Mouse (Mus musculus) liver, embryonic 12.5 days (tissue): ENCODE data around the gene Atp1a2. TPM values are rescaled to one million over a fixed set of nuclear protein-coding genes. Genes with fewer than 3 reads are reported as not detected.

Experiments used
- ATAC-seq: fragments of 200-750 bp; cut with Nextera tagmentation; 2 replicates; pipeline ENCODE4 v1.8.0; 2017; ENCODE audit warnings: moderate number of reproducible peaks, mild to moderate bottlenecking, moderate library complexity
- H3K27ac ChIP-seq: fragments of 300-500 bp; sonication (generic); 2 replicates; pipeline ENCODE4 v1.5.1; 2016; ENCODE audit warnings: mild to moderate bottlenecking
- H3K27me3 ChIP-seq: fragments of 300-500 bp; sonication (generic); replicated peaks from 2 replicates; pipeline ENCODE4 v1.6.1; 2016; ENCODE audit warnings: mild to moderate bottlenecking, moderate library complexity
- H3K36me3 ChIP-seq: fragments of 300-500 bp; sonication (generic); 2 replicates; pipeline ENCODE4 v1.6.1; 2016; ENCODE audit warnings: mild to moderate bottlenecking, moderate library complexity
- H3K4me1 ChIP-seq: fragments of 300-500 bp; sonication (generic); 2 replicates; pipeline ENCODE4 v1.6.1; 2016
- H3K4me2 ChIP-seq: fragments of 300-500 bp; sonication (generic); 2 replicates; pipeline ENCODE4 v1.6.1; 2016; ENCODE audit warnings: mild to moderate bottlenecking, moderate library complexity
- H3K4me3 ChIP-seq: fragments of 300-500 bp; sonication (generic); 2 replicates; pipeline ENCODE4 v1.5.1; 2016; ENCODE audit warnings: mild to moderate bottlenecking, moderate library complexity
- H3K9ac ChIP-seq: fragments of 300-500 bp; sonication (generic); 2 replicates; pipeline ENCODE4 v1.6.1; 2016; ENCODE audit warnings: mild to moderate bottlenecking, moderate library complexity
- H3K9me3 ChIP-seq: fragments of 300-500 bp; sonication (generic); replicated peaks from 2 replicates; pipeline ENCODE4 v1.6.1; 2016; ENCODE audit warnings: mild to moderate bottlenecking, moderate library complexity
- WGBS: fragments of 180-500 bp; shearing (Covaris S2); methylation state at CpG from one replicate; pipeline ENCODE4 v1.1.7; 2016; ENCODE audit not compliant: insufficient replicate concordance; 5-methylcytosine and 5-hydroxymethylcytosine counted together
- polyA plus RNA-seq: library from polyadenylated mRNA; unstranded; fragments of >200 nt; fragmentation: Nextera tagmentation; extraction: Ambion mirVana; gene quantifications from 2 replicates; pipeline ENCODE4 v1.2.1, GENCODE M21; 2016

Atp1a2 gene
- polyA plus RNA-seq, 1 experiment from 2014 or later: 0.24 TPM

GRCm38 (mm10) chr1:172296816-172297510 lies 901 bp downstream of the Atp1a2 start:
- 0 out of 2 replicates have a peak, but pooled peaks cover 4% of the 10 kb centered on the region for H3K4me1 ChIP-seq
- WGBS: 61% methylated on average over 6 of the region's 6 CpGs
- ATAC-seq: no peak
- H3K4me2 ChIP-seq: no peak overlapping the region
- H3K27ac ChIP-seq: no peak overlapping the region
- peaks cover 84% of the 10 kb centered on the region for H3K27me3 ChIP-seq
- H3K36me3 ChIP-seq: no peaks in the 10 kb centered on the region
- H3K9ac ChIP-seq: no peak overlapping the region
- no peaks in the 10 kb centered on the region for H3K9me3 ChIP-seq
- no peak overlapping the region for H3K4me3 ChIP-seq

- Histone ChIP-seq H3K4me3 (no peak overlapping the region), H3K27me3 (peaks cover 77% of the 10 kb centered on the region), H3K9ac (no peak overlapping the region), H3K36me3 (no peaks in the 10 kb centered on the region), H3K4me1 (0 out of 2 replicates have a peak, but pooled peaks cover 3% of the 10 kb centered on the region), H3K27ac (no peak overlapping the region), H3K4me2 (no peak overlapping the region), H3K9me3 (no peaks in the 10 kb centered on the region)
- 42% methylated on average over 4 of the region's 4 CpGs for WGBS
- no peak for ATAC-seq
These were observed 2.1 kb downstream of the Atp1a2 start for GRCm38 (mm10) chr1:172295751-172296197.

GRCm38 (mm10) chr1:172293449-172293848 lies 4.4 kb downstream of the Atp1a2 start:
- WGBS: 67% methylated on average over 11 of the region's 11 CpGs
- Histone ChIP-seq H3K27ac (no peak overlapping the region), H3K4me2 (no peak overlapping the region), H3K9me3 (no peaks in the 10 kb centered on the region), H3K4me1 (0 out of 2 replicates have a peak, but pooled peaks cover 6% of the 10 kb centered on the region), H3K36me3 (no peaks in the 10 kb centered on the region), H3K27me3 (peaks cover 63% of the 10 kb centered on the region), H3K4me3 (no peak overlapping the region), H3K9ac (no peak overlapping the region)
- no peak for ATAC-seq

GRCm38 (mm10) chr1:172292880-172293279 lies 5.0 kb downstream of the Atp1a2 start:
- H3K4me3 ChIP-seq: no peak overlapping the region
- H3K4me2 ChIP-seq: no peak overlapping the region
- 0 out of 2 replicates have a peak, but pooled peaks cover 6% of the 10 kb centered on the region for H3K4me1 ChIP-seq
- no peak overlapping the region for H3K9ac ChIP-seq
- H3K9me3 ChIP-seq: no peaks in the 10 kb centered on the region
- H3K27ac ChIP-seq: no peak overlapping the region
- 80% methylated on average over 2 of the region's 2 CpGs for WGBS
- H3K36me3 ChIP-seq: no peaks in the 10 kb centered on the region
- ATAC-seq: no peak
- H3K27me3 ChIP-seq: peaks cover 57% of the 10 kb centered on the region

GRCm38 (mm10) chr1:172289617-172289946 lies 8.3 kb downstream of the Atp1a2 start:
- Histone ChIP-seq H3K9me3 (no peaks in the 10 kb centered on the region), H3K4me3 (no peak overlapping the region), H3K36me3 (no peaks in the 10 kb centered on the region), H3K9ac (no peak overlapping the region), H3K4me1 (0 out of 2 replicates have a peak, but pooled peaks cover 3% of the 10 kb centered on the region), H3K4me2 (no peak overlapping the region), H3K27me3 (peaks cover 43% of the 10 kb centered on the region), H3K27ac (no peak overlapping the region)
- ATAC-seq: no peak
- WGBS: 45% methylated on average over 3 of the region's 3 CpGs

GRCm38 (mm10) chr1:172288900-172289616 lies 8.8 kb downstream of the Atp1a2 start:
- 75% methylated on average over 11 of the region's 11 CpGs for WGBS
- no peaks in the 10 kb centered on the region for H3K9me3 ChIP-seq
- no peaks in the 10 kb centered on the region for H3K36me3 ChIP-seq
- peaks cover 44% of the 10 kb centered on the region for H3K27me3 ChIP-seq
- H3K4me1 ChIP-seq: 0 out of 2 replicates have a peak, but pooled peaks cover 3% of the 10 kb centered on the region
- no peak overlapping the region for H3K27ac ChIP-seq
- no peak overlapping the region for H3K4me3 ChIP-seq
- no peak overlapping the region for H3K4me2 ChIP-seq
- no peak for ATAC-seq
- no peak overlapping the region for H3K9ac ChIP-seq

- Histone ChIP-seq H3K4me3 (no peak overlapping the region), H3K27ac (no peak overlapping the region), H3K27me3 (peaks cover 39% of the 10 kb centered on the region), H3K9ac (no peak overlapping the region), H3K4me2 (no peak overlapping the region), H3K9me3 (no peaks in the 10 kb centered on the region), H3K36me3 (no peaks in the 10 kb centered on the region), H3K4me1 (0 out of 2 replicates have a peak, but pooled peaks cover 3% of the 10 kb centered on the region)
- WGBS: 70% methylated on average over 5 of the region's 5 CpGs
- ATAC-seq: no peak
These were observed 11.1 kb downstream of the Atp1a2 start for GRCm38 (mm10) chr1:172286740-172287139.

- 75% methylated on average over 14 of the region's 14 CpGs for WGBS
- Histone ChIP-seq H3K36me3 (no peaks in the 10 kb centered on the region), H3K4me3 (no peak overlapping the region), H3K4me2 (no peak overlapping the region), H3K4me1 (no peaks in the 10 kb centered on the region), H3K27ac (no peak overlapping the region), H3K9me3 (no peaks in the 10 kb centered on the region), H3K9ac (no peak overlapping the region), H3K27me3 (peaks cover 25% of the 10 kb centered on the region)
- no peak for ATAC-seq
These were observed 13.6 kb downstream of the Atp1a2 start for GRCm38 (mm10) chr1:172284221-172284620.

- Histone ChIP-seq H3K27ac (no peak overlapping the region), H3K9ac (no peak overlapping the region), H3K4me3 (no peak overlapping the region), H3K4me1 (no peaks in the 10 kb centered on the region), H3K27me3 (peaks cover 25% of the 10 kb centered on the region), H3K9me3 (no peaks in the 10 kb centered on the region), H3K4me2 (no peak overlapping the region), H3K36me3 (no peaks in the 10 kb centered on the region)
- WGBS: 74% methylated on average over 6 of the region's 6 CpGs
- ATAC-seq: no peak
These were observed 14.8 kb downstream of the Atp1a2 start for GRCm38 (mm10) chr1:172283073-172283472.

- no peak for ATAC-seq
- 66% methylated on average over 10 of the region's 10 CpGs for WGBS
- Histone ChIP-seq H3K4me2 (no peak overlapping the region), H3K4me3 (no peak overlapping the region), H3K4me1 (no peaks in the 10 kb centered on the region), H3K27ac (no peak overlapping the region), H3K27me3 (peaks cover 25% of the 10 kb centered on the region), H3K9me3 (no peaks in the 10 kb centered on the region), H3K36me3 (no peaks in the 10 kb centered on the region), H3K9ac (no peak overlapping the region)
These were observed 16.2 kb downstream of the Atp1a2 start for GRCm38 (mm10) chr1:172281522-172282254.

- Histone ChIP-seq H3K27ac (no peak overlapping the region), H3K9ac (no peak overlapping the region), H3K36me3 (no peaks in the 10 kb centered on the region), H3K4me3 (no peak overlapping the region), H3K9me3 (no peaks in the 10 kb centered on the region), H3K27me3 (peaks cover 11% of the 10 kb centered on the region; the same call in 1 of the 2 replicates), H3K4me1 (no peaks in the 10 kb centered on the region), H3K4me2 (no peak overlapping the region)
- no peak for ATAC-seq
- 65% methylated on average over 16 of the region's 16 CpGs for WGBS
These were observed 17.9 kb downstream of the Atp1a2 start for GRCm38 (mm10) chr1:172279768-172280509.
